Mouse (Mus musculus) gastrocnemius, adult 2 months (tissue): ENCODE data around the gene Zfp146. TPM values are rescaled to one million over a fixed set of nuclear protein-coding genes. Genes with fewer than 3 reads are reported as not detected.
"Not testable (repeated sequence)": the region's sequence is repeated elsewhere in the genome, so short reads cannot be mapped to it uniquely, and the experiment has no call there.

ENCODE experiments used
- DNase-seq: peaks from one replicate; pipeline ENCODE4 v3.0.0; 2022
- H3K27ac ChIP-seq: fragments of 200-600 bp; 2 replicates; pipeline ENCODE4 v1.8.1; 2022; ENCODE audit warnings: mild to moderate bottlenecking
- H3K4me3 ChIP-seq: fragments of 200-600 bp; 2 replicates; pipeline ENCODE4 v1.8.1; 2022; ENCODE audit warnings: mild to moderate bottlenecking, moderate library complexity
- CTCF ChIP-seq: fragments of 200-600 bp; IDR thresholded peaks from 2 replicates; pipeline ENCODE4 v1.8.1; 2022; ENCODE audit warnings: antibody characterized with exemption, mild to moderate bottlenecking, moderate library complexity
- intact Hi-C: fragments of 180-260 bp; cut with DNase I; formaldehyde crosslinking; loops from one replicate; pipeline ENCODE4 v1.15.1; 2025
- long read RNA-seq, 2 experiments: library from polyadenylated mRNA; stranded (forward); transcript quantifications; one replicate each; pipeline ENCODE4 v2.0.0; 2021
- total RNA-seq, 2 experiments: library from RNA; stranded (reverse); gene quantifications; 2 replicates each; pipeline ENCODE4 v1.2.3; 2021

Gene Zfp146
- 10 to 100 TPM; 28.5 to 32.5 TPM for total RNA-seq
- long read RNA-seq, experiment 1, result 0 reads
- long read RNA-seq, experiment 2, partial matches to known transcripts, result 0 of 1 reads
- long read RNA-seq, experiment 2, other reads (novel, unspliced or antisense), result 0 of 1 reads

DNA sequence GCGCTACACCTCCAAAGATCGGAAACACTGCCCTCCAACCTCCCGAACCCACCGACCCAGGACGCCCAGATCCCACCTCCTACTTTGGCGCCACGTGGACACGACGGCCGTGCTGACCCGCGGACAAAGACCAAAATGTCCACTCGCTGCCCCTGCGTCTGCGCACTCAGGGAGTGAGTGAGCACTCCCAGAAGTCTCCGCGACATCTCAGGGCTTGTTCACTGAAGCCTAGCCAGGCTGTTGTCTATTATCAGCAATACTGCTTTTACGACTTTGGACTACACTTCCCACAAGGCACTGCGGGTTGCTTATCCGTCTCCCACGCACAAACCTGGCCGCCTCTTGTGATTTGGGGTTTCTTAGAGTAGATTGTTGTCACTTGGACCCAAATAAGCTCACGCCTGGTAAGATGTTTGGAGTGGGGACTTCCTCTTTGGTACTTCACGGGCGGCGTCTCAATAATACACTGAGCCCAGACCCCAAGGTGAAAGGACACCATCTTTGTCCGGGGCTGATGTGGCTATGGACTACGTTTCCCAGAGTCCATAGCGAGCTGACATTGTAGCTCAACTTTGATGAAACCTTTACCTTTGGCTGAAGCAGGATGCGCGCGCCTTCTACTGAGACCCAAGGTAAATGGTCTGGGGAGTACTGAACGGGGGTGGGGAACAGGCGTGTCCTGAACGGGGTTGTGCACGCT is at the start of gene Zfp146:
Gene Zfp146 (minus strand): TSS at position 168 of the 700 bp plus-strand sequence.
- peak within 1 kb of the TSS; percentile 85 for H3K4me3 ChIP-seq
- peak; percentile 93 for DNase-seq
- intact Hi-C loops, result loop anchor here (5.0 kb wide), 2 partner anchors 72 to 157 kb away; no protein-coding TSS in a partner anchor
- no peak for TF ChIP-seq CTCF
- peak within 1 kb of the TSS; percentile 96 for H3K27ac ChIP-seq

DNA sequence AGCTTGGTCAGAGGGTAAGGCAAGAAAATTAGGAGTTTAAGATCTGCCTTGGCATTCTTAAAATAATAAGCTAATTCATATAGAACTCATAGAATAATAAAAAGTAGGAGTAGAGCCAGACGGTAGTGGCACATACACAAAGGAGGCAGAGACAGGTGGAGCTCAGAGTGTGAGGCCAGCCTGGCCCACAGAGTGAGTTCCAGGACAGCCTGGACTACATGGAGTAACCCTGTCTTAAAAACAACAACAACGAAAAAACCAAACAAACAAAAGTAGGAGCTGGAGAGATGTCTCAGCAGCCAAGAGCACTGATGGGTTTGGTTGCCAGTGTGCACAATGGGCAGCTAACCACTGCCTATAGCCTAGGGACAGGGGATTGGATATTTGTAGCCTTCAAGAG is 47.7 kb upstream of the Zfp146 start:
- Histone ChIP-seq H3K4me3 (no peak overlapping the region), H3K27ac (no peak overlapping the region)
- intact Hi-C loops, result loop anchor here (5.0 kb wide), 1 partner anchor 35 kb away; the partner anchor contains the start of gene Cox7a1
- TF ChIP-seq CTCF, result no peak
- no peak for DNase-seq

GRCm38 (mm10) chr7:30216723-30217151 is 47.2 kb upstream of the Zfp146 start:
- intact Hi-C loops, result loop anchor here (5.0 kb wide), 1 partner anchor 34 kb away; the partner anchor contains the start of gene Cox7a1
- H3K27ac ChIP-seq, result peak overlapping the region; percentile 73
- H3K4me3 ChIP-seq, result peak overlapping the region; percentile 62
- peak; percentile 89 for TF ChIP-seq CTCF
- DNase-seq, result peak; percentile 83

- intact Hi-C loops, result loop anchor here (5.0 kb wide), 1 partner anchor 34 kb away; the partner anchor contains the start of gene Cox7a1
- no peak for TF ChIP-seq CTCF
- Histone ChIP-seq H3K27ac (no peak overlapping the region), H3K4me3 (no peak overlapping the region)
- no peak for DNase-seq
Observed at GRCm38 (mm10) chr7:30215875-30216274, 46.3 kb upstream of the Zfp146 start.

DNA sequence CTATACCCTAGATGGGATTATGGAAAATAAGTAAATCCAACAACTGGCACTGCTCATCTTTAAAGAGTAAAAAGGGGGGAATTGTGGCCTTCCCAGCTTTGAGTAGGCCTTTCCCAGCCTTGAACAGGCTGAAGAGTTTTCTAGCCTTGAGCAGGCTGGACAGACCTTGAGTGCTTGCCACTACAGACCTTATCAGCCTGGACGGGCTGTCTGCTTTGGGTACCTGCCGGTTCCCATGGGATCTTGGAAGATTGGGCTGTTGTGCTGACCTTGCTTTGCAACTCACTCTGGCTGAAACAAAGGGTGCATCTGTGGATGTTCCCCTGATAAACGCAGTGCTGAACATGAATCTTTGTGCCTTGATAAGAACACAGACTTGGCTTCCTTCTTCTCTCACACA is 44.3 kb upstream of the Zfp146 start:
- intact Hi-C loops, result no loop called here
- DNase-seq, result no peak
- TF ChIP-seq CTCF, result no peak
- no peak overlapping the region for H3K27ac ChIP-seq
- H3K4me3 ChIP-seq, result no peak overlapping the region

GRCm38 (mm10) chr7:30211025-30211424 is 41.5 kb upstream of the Zfp146 start:
- DNase-seq, result no peak
- no peak for TF ChIP-seq CTCF
- H3K4me3 ChIP-seq, result no peak overlapping the region
- intact Hi-C loops, result no loop called here
- H3K27ac ChIP-seq, result no peak overlapping the region

GRCm38 (mm10) chr7:30206364-30206763 is 36.8 kb upstream of the Zfp146 start:
- intact Hi-C loops, result loop anchor here (10.0 kb wide), 1 partner anchor 192 kb away; no protein-coding TSS in a partner anchor
- not testable (repeated sequence) for DNase-seq

DNA sequence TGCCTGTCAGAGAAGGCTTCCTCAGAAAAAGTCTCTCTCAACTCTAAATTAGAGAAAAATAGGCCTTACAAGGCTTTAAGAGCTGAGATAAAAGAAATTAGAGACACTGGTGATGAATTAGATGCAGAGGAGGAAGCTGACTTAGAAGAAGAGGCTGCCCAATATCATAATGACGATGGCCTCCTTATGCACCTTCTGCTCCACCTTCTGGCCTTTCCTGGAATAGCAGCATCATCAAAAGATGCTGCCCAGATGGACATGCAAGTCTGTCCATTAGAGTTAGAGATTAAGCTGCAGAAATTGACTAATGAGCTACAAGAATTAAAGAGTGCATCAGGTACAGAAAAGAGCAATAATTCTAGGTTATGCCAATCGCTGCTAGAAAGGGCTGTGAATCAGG is 35.8 kb upstream of the Zfp146 start:
- TF ChIP-seq CTCF, result peak; percentile 89
- peak; percentile 74 for DNase-seq
- H3K27ac ChIP-seq, result no peak overlapping the region
- intact Hi-C loops, result loop anchor here (1.0 to 10.0 kb wide), 2 partner anchors 24 to 191 kb away; no protein-coding TSS in a partner anchor
- no peak overlapping the region for H3K4me3 ChIP-seq

More at GRCm38 (mm10) chr7:30206364-30206763, 36.8 kb upstream of the Zfp146 start:
- H3K27ac ChIP-seq, H3K4me3 ChIP-seq: not testable (repeated sequence)

DNA sequence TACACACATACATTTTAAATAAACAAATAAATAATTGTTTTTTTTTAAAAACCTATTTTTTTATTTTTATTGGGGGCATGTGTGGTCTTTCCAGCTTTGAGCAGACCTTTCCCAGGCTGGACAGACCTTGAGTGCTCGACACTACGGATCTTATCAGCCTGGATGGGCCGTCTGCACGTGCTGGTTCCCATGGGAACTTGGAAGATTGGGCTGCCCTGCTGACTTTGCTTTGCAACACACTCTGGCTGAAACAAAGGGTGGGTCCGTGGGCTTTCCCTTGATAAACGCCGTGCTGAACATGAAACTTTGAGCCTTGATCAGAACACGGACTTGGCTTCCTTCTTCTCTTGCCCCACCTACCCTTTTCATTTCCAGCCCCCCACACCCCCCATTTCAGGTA is 34.8 kb upstream of the Zfp146 start:
- Histone ChIP-seq H3K4me3 (no peak overlapping the region), H3K27ac (peak overlapping the region; percentile 73; the same call in 1 of the 2 replicates)
- no peak for TF ChIP-seq CTCF
- DNase-seq, result no peak
- intact Hi-C loops, result loop anchor here (10.0 kb wide), 1 partner anchor 190 kb away; no protein-coding TSS in a partner anchor

- no peak for TF ChIP-seq CTCF
- Histone ChIP-seq H3K27ac (peak overlapping the region; percentile 73), H3K4me3 (no peak overlapping the region)
- DNase-seq, result peak; percentile 80
- intact Hi-C loops, result loop anchor here (10.0 kb wide), 1 partner anchor 188 kb away; no protein-coding TSS in a partner anchor
Observed at GRCm38 (mm10) chr7:30202895-30203690, 33.5 kb upstream of the Zfp146 start.

- not testable (repeated sequence) for DNase-seq, H3K4me3 ChIP-seq
- peak overlapping the region; percentile 36 for H3K27ac ChIP-seq
- intact Hi-C loops, result loop anchor here (10.0 kb wide), 1 partner anchor 186 kb away; no protein-coding TSS in a partner anchor
Observed at GRCm38 (mm10) chr7:30200661-30201060, 31.1 kb upstream of the Zfp146 start.

DNA sequence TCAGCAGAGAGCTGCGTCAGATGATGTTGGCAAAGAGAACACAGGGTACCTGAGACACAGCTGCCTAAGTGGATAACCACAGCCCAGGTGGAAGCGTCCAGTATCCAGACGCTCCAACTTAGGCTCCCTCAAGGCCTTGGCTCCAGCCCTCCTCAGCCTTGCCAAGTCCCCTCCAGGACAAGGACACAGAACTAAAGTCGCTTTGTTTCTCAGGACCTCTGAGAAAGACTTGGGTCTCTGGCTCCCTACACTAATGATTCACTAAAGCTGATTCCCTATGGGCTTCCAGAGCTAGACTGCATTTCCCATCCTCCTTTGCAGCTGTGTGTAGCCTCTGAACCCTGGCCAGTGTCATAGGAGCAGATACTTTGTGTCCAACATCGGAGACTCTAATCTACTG is 30.6 kb upstream of the Zfp146 start:
- TF ChIP-seq CTCF, result no peak
- peak overlapping the region; percentile 36 for H3K27ac ChIP-seq
- no peak for DNase-seq
- H3K4me3 ChIP-seq, result no peak overlapping the region
- intact Hi-C loops, result loop anchor here (10.0 kb wide), 1 partner anchor 185 kb away; no protein-coding TSS in a partner anchor
